Mouse (Mus musculus): Measurements from ENCODE around the gene Gm10283. TPM values are rescaled to one million over a fixed set of nuclear protein-coding genes. Genes with fewer than 3 reads are reported as not detected.

Gm10283 gene
- total RNA-seq, 2 experiments from 2014 or later, result not detected

Other genes starting within 250 kb of the Gm10283 start
- gene Aadat, start 2.7 kb upstream of the Gm10283 start, total RNA-seq (2015; ENCODE audit: low replicate concordance), result not detected in 2 replicates
- not detected in 2 replicates for gene Aadat, start 2.7 kb upstream of the Gm10283 start, total RNA-seq (2017; ENCODE audit: low replicate concordance)
- not detected in 2 replicates for gene Mfap3l, start 129.6 kb upstream of the Gm10283 start, total RNA-seq (2015; ENCODE audit: low replicate concordance)
- gene Mfap3l, start 129.6 kb upstream of the Gm10283 start, total RNA-seq (2017; ENCODE audit: low replicate concordance), result 0.34 TPM in 1 of 2 replicates, not detected in the other